Mouse (Mus musculus): ENCODE data around the gene Endod1. TPM values are rescaled to one million over a fixed set of nuclear protein-coding genes. Genes with fewer than 3 reads are reported as not detected.

Endod1 gene
- polyA plus RNA-seq, 1 experiment from 2014 or later: 26.3 TPM

DNA sequence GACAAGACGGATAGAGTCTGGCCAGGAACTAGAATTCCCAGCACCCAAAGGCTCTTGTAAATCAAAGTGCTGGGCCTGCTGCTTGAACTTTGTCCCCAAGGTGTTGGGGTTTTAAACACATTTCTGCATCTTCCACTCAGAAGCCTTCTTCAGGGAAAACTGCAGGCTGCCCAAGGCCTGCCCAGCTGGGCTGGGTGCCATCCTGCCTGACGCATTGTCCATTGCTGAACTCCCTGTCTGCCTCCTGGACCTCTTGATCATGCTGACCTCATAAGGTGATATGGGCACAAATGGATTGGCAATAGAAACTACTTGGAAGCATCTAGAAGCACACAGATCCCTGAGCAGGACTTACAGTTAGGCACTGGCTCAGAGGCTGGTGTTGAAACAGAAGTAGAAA, 3.2 kb downstream of the Endod1 start:
- H3K4me2 ChIP-seq: no peak overlapping the region
- H3K27ac ChIP-seq: no peak overlapping the region
- H3K4me1 ChIP-seq: peaks cover 22% of the 10 kb centered on the region
- H3K36me3 ChIP-seq: no peaks in the 10 kb centered on the region
- no peak for ATAC-seq (ENCODE audit: insufficient read depth, low FRiP score, low read depth)
- no peaks in the 10 kb centered on the region for H3K27me3 ChIP-seq (replicated peaks)
- H3K4me3 ChIP-seq (replicated peaks): no peak overlapping the region
- no peak overlapping the region for H3K9ac ChIP-seq
- WGBS: 92% methylated on average over 2 of the region's 2 CpGs
- no peaks in the 10 kb centered on the region for H3K9me3 ChIP-seq

- H3K9me3 ChIP-seq: no peaks in the 10 kb centered on the region
- peaks cover 9% of the 10 kb centered on the region; the same call in 1 of the 2 replicates for H3K4me1 ChIP-seq
- no peak for ATAC-seq (ENCODE audit: insufficient read depth, low FRiP score, low read depth)
- WGBS: 88% methylated on average over 4 of the region's 4 CpGs
- no peak overlapping the region for H3K9ac ChIP-seq
- no peaks in the 10 kb centered on the region for H3K27me3 ChIP-seq (replicated peaks)
- H3K27ac ChIP-seq: no peak overlapping the region
- H3K4me3 ChIP-seq (replicated peaks): no peak overlapping the region
- H3K4me2 ChIP-seq: no peak overlapping the region
- H3K36me3 ChIP-seq: no peaks in the 10 kb centered on the region
Measured at GRCm38 (mm10) chr9:14376149-14376548, 5.2 kb downstream of the Endod1 start.

- H3K4me3 ChIP-seq (replicated peaks): no peak overlapping the region
- H3K4me1 ChIP-seq: no peaks in the 10 kb centered on the region
- ATAC-seq (ENCODE audit: insufficient read depth, low FRiP score, low read depth): no peak
- no peak overlapping the region for H3K9ac ChIP-seq
- H3K27me3 ChIP-seq (replicated peaks): no peaks in the 10 kb centered on the region
- H3K36me3 ChIP-seq: 0 out of 2 replicates have a peak, but pooled peaks cover 4% of the 10 kb centered on the region
- H3K9me3 ChIP-seq: no peaks in the 10 kb centered on the region
- H3K27ac ChIP-seq: no peak overlapping the region
- H3K4me2 ChIP-seq: no peak overlapping the region
Measured at GRCm38 (mm10) chr9:14372440-14372839, 8.9 kb downstream of the Endod1 start.

DNA sequence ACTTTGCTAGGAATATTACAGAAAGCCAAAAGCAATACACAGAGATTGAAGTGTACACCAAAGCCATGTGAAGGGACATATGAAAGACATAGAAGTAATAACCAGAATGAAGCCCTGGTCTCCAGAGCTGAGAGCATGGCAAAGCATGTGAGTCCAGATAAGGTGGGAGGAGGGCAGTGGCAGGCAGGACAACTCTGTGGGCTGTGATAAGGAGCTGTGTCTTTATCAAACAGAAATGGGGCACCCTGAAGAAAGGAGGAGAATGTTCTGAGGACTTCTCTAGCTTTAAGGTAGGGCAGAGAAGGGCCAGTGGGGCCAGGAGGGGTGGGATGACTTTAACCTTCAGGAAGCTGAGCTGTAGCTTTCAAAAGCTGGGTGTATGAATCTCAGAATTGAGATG, 12.0 kb downstream of the Endod1 start:
- Histone ChIP-seq H3K9ac (no peak overlapping the region), H3K27me3 (replicated peaks) (no peaks in the 10 kb centered on the region), H3K36me3 (0 out of 2 replicates have a peak, but pooled peaks cover 4% of the 10 kb centered on the region), H3K4me2 (no peak overlapping the region), H3K4me3 (replicated peaks) (no peak overlapping the region), H3K27ac (no peak overlapping the region), H3K4me1 (peaks cover 6% of the 10 kb centered on the region; the same call in 1 of the 2 replicates), H3K9me3 (no peaks in the 10 kb centered on the region)
- ATAC-seq (ENCODE audit: insufficient read depth, low FRiP score, low read depth): peak; percentile 91

DNA sequence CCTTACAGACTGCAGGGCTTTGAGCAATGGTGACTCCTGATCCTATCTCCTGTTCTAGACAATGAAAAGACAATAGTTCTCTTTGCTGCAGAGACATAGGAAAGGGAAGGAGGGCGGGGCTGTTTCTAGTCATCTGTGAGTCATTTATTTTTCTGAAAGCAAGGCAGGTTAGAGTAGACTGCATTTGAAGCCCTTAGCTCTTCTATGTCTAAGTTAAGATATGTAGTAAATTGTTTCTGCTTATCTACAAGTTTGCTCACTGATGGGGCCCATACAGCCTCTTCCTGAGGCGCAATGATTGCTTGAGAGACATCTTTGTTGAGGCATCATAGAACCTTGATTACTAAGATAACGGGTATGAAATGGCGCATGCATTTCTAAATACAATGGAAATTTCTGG, 13.5 kb downstream of the Endod1 start:
- H3K4me3 ChIP-seq (replicated peaks): no peak overlapping the region
- no peak overlapping the region for H3K4me2 ChIP-seq
- WGBS: 88% methylated on average over 4 of the region's 4 CpGs

DNA sequence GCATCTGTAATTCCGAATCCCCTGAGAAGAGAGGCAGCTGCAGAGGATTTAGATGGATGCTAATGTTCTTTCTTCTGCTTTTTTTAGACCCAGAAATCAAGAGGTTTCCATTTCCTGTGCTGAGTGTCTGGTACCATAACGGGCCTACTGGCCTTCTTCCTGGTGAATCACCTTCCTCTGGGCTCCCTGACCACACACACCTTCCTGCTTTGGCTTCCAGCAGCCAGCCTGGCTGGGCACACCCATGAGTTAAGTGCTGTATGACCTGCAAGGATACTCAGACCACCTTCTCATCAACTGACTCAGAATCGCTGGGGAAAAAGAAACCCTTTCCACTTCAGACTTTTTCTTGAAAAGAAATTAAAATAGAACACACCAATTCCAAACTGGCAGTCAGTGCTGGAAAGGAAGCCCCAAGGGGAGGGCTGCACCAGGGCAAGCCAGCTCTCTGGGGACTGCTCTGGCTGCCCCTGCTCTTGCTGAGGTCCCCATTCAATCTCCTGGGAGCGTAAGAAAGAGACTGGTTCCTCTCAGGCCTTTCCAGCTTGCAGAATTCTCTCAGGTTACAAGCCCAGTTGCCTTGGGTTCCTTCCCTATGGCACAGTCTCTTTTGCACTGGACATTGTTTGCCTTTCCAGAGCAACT, 15.7 kb downstream of the Endod1 start:
- WGBS: 52% methylated on average over 4 of the region's 4 CpGs
- no peak overlapping the region for H3K9ac ChIP-seq
- H3K27me3 ChIP-seq (replicated peaks): no peaks in the 10 kb centered on the region
- H3K27ac ChIP-seq: 0 out of 2 replicates have a peak overlapping the region, but pooled peaks have one; percentile 0
- no peak overlapping the region for H3K4me2 ChIP-seq
- no peaks in the 10 kb centered on the region for H3K9me3 ChIP-seq
- peaks cover 6% of the 10 kb centered on the region; the same call in 1 of the 2 replicates for H3K4me1 ChIP-seq
- no peak for ATAC-seq (ENCODE audit: insufficient read depth, low FRiP score, low read depth)
- H3K36me3 ChIP-seq: 0 out of 2 replicates have a peak, but pooled peaks cover 4% of the 10 kb centered on the region
- no peak overlapping the region for H3K4me3 ChIP-seq (replicated peaks)

More for the DNA sequence above, 13.5 kb downstream of the Endod1 start:
- Histone ChIP-seq H3K27me3 (replicated peaks) (no peaks in the 10 kb centered on the region), H3K36me3 (0 out of 2 replicates have a peak, but pooled peaks cover 4% of the 10 kb centered on the region), H3K27ac (no peak overlapping the region), H3K4me1 (peaks cover 6% of the 10 kb centered on the region; the same call in 1 of the 2 replicates), H3K9me3 (no peaks in the 10 kb centered on the region), H3K9ac (no peak overlapping the region)
- no peak for ATAC-seq (ENCODE audit: insufficient read depth, low FRiP score, low read depth)

DNA sequence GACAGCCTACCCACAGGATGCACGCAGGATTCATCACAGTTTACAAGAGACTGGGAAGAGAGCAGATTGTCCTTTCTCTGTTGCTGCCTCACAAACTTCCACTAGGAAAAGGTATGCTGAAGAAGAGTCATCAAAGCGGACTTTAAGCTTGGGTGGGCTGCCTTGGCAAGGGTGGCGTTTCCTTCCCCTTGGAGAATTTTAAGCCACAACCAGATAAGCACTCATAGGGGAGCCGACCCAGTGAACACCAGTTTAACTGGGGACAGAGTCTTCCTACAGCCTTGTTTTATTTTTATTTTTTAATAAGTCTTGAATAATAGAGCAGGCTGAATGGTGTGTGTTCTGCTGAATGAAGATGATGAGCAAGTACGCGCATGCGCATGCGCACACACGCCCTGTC, 16.6 kb downstream of the Endod1 start:
- ATAC-seq (ENCODE audit: insufficient read depth, low FRiP score, low read depth): no peak
- Histone ChIP-seq H3K36me3 (0 out of 2 replicates have a peak, but pooled peaks cover 4% of the 10 kb centered on the region), H3K9ac (no peak overlapping the region), H3K4me1 (peaks cover 6% of the 10 kb centered on the region; the same call in 1 of the 2 replicates), H3K27me3 (replicated peaks) (no peaks in the 10 kb centered on the region), H3K27ac (0 out of 2 replicates have a peak overlapping the region, but pooled peaks have one; percentile 0), H3K9me3 (no peaks in the 10 kb centered on the region), H3K4me2 (no peak overlapping the region), H3K4me3 (replicated peaks) (no peak overlapping the region)
- 91% methylated on average over 9 of the region's 9 CpGs for WGBS

DNA sequence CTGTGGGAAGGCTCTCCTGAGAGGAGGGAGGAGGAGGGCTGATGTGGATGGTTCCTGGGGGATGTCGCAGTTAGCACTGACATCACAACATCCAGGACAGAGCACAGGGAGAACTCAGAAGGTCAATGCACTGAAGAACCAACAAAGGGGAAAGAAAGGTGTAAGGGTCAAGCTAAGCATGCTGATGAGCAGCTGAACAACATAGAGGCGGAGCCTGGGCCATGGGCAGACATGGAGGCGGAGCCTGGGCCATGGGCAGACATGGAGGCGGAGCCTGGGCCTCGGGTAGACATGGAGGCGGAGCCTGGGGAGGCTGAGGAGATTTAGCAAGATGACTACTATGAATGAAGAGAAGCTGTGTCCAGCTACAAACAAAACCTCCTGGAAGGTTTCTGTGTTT, 17.8 kb downstream of the Endod1 start:
- Histone ChIP-seq H3K4me2 (no peak overlapping the region), H3K4me3 (replicated peaks) (no peak overlapping the region), H3K36me3 (no peaks in the 10 kb centered on the region), H3K27me3 (replicated peaks) (no peaks in the 10 kb centered on the region), H3K9me3 (no peaks in the 10 kb centered on the region), H3K9ac (no peak overlapping the region), H3K4me1 (peaks cover 6% of the 10 kb centered on the region; the same call in 1 of the 2 replicates), H3K27ac (no peak overlapping the region)
- 78% methylated on average over 6 of the region's 6 CpGs for whole genome bisulfite sequencing
- 0 out of 2 replicates have a peak, but pooled peaks have one; percentile 31 for ATAC-seq (ENCODE audit: insufficient read depth, low FRiP score, low read depth)

- Histone ChIP-seq H3K4me1 (peaks cover 6% of the 10 kb centered on the region; the same call in 1 of the 2 replicates), H3K4me2 (no peak overlapping the region), H3K36me3 (peaks cover under 1% of the 10 kb centered on the region; the same call in 1 of the 2 replicates), H3K4me3 (replicated peaks) (no peak overlapping the region), H3K27ac (no peak overlapping the region), H3K9me3 (no peaks in the 10 kb centered on the region), H3K9ac (no peak overlapping the region), H3K27me3 (replicated peaks) (no peaks in the 10 kb centered on the region)
- no peak for ATAC-seq (ENCODE audit: insufficient read depth, low FRiP score, low read depth)
- 83% methylated on average over 8 of the region's 8 CpGs for WGBS
Measured at GRCm38 (mm10) chr9:14362068-14362768, 19.1 kb downstream of the Endod1 start.

GRCm38 (mm10) chr9:14357033-14357432, 24.3 kb downstream of the Endod1 start:
- no peak for ATAC-seq (ENCODE audit: insufficient read depth, low FRiP score, low read depth)
- WGBS: 87% methylated on average over 4 of the region's 4 CpGs

GRCm38 (mm10) chr9:14354852-14355251, 26.5 kb downstream of the Endod1 start:
- H3K9ac ChIP-seq: no peak overlapping the region
- H3K27ac ChIP-seq: no peak overlapping the region
- no peaks in the 10 kb centered on the region for H3K9me3 ChIP-seq
- H3K27me3 ChIP-seq (replicated peaks): no peaks in the 10 kb centered on the region
- no peak overlapping the region for H3K4me2 ChIP-seq
- no peak overlapping the region for H3K4me3 ChIP-seq (replicated peaks)
- peaks cover 3% of the 10 kb centered on the region; the same call in 1 of the 2 replicates for H3K36me3 ChIP-seq
- ATAC-seq (ENCODE audit: insufficient read depth, low FRiP score, low read depth): peak; percentile 77; the same call in 1 of the 2 replicates
- WGBS: 78% methylated on average over 6 of the region's 6 CpGs
- no peaks in the 10 kb centered on the region for H3K4me1 ChIP-seq

More at GRCm38 (mm10) chr9:14357033-14357432, 24.3 kb downstream of the Endod1 start:
- no peaks in the 10 kb centered on the region for H3K27me3 ChIP-seq (replicated peaks)
- no peaks in the 10 kb centered on the region for H3K9me3 ChIP-seq
- H3K36me3 ChIP-seq: peaks cover 3% of the 10 kb centered on the region; the same call in 1 of the 2 replicates
- H3K27ac ChIP-seq: no peak overlapping the region
- no peak overlapping the region for H3K4me2 ChIP-seq
- H3K9ac ChIP-seq: no peak overlapping the region
- no peak overlapping the region for H3K4me3 ChIP-seq (replicated peaks)
- no peaks in the 10 kb centered on the region for H3K4me1 ChIP-seq

- H3K36me3 ChIP-seq: peaks cover 3% of the 10 kb centered on the region; the same call in 1 of the 2 replicates
- H3K9me3 ChIP-seq: no peaks in the 10 kb centered on the region
- H3K27ac ChIP-seq: no peak overlapping the region
- no peak overlapping the region for H3K4me3 ChIP-seq (replicated peaks)
- H3K9ac ChIP-seq: no peak overlapping the region
- WGBS: 83% methylated on average over 1 of the region's 1 CpGs
- H3K27me3 ChIP-seq (replicated peaks): no peaks in the 10 kb centered on the region
- no peak overlapping the region for H3K4me2 ChIP-seq
- no peaks in the 10 kb centered on the region for H3K4me1 ChIP-seq
- no peak for ATAC-seq (ENCODE audit: insufficient read depth, low FRiP score, low read depth)
Measured at GRCm38 (mm10) chr9:14352337-14352736, 29.0 kb downstream of the Endod1 start.

All from stomach, embryonic 15.5 days (tissue).